Mouse (Mus musculus) cerebellum, postnatal 25 days (tissue): ENCODE results near the gene Sh2d6.
A peak's percentile ranks its signal among the peaks of the same experiment; 100 is the strongest.
"Not testable (repeated sequence)": the region's sequence is repeated elsewhere in the genome, so short reads cannot be mapped to it uniquely, and the experiment has no call there.

Experiments used
- DNase-seq, 2 experiments: peaks; one replicate each; pipeline ENCODE4 v3.0.0; 2021; ENCODE audit warnings: mixed read lengths in 2 of 2

The Sh2d6 gene

DNA sequence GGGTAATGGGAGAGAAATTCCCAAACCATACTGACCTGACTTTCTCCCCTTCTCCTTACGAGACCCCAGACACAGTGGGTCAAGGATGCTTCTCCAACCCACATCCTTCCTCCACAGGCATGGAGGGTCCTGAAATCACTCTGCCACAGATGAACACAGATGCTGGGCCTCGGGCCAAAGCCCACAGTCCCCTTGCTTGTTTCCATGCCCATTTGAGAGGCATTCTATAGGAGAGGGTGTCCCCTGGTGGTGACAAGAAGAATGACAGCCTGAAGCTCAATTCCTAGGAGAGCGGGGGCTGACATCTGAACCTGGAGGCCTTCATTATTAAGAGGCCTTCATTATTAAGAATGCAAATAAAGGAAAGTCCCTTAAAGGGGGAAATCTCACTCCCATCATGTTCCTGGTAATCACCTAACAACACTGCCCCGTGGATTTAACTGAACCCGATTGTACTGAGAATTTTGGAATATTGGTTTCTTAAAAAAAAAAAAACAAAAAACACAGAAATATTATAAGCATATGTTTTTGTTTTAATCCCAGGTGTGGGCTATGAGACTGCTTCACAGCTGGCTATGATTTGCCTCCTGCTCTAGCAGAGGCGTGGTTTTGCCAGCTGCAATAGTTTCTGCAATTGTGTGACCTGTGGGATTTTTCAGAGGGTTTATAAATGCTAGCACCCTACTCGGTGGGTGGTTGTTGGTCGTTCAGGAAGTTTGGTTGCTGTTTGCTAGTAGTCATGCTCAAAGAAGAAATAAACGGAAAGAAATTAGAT is 12.7 kb upstream of the Sh2d6 start:
- peak; percentile 66 to 73 for DNase-seq

- DNase-seq = not testable (repeated sequence)
These were observed 12.0 kb upstream of the Sh2d6 start for GRCm38 (mm10) chr6:72533555-72533954.

DNA sequence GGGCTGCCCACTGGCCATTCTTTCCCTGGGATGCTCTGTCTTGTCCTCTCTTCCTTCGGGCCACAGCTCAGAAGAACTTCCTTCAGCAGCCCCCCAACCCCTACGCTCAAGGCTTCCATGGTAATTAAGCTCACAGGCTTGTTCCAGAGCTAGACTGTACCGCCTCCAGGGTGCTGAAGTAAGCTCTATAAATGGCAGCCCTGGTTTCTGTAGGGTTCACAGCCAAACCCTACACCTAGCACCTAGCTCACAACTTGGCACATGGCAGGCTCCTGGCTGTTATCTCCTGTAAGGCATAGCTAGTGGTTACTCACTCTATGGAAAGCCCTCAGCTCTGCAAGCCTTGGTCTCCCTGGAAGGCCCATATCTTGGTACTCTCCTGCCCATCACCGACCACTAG is 11.1 kb upstream of the Sh2d6 start:
- DNase-seq = no peak

GRCm38 (mm10) chr6:72528410-72529151 is 7.1 kb upstream of the Sh2d6 start:
- DNase-seq = no peak

- no peak for DNase-seq
These were observed 5.6 kb upstream of the Sh2d6 start for GRCm38 (mm10) chr6:72527070-72527469.

DNA sequence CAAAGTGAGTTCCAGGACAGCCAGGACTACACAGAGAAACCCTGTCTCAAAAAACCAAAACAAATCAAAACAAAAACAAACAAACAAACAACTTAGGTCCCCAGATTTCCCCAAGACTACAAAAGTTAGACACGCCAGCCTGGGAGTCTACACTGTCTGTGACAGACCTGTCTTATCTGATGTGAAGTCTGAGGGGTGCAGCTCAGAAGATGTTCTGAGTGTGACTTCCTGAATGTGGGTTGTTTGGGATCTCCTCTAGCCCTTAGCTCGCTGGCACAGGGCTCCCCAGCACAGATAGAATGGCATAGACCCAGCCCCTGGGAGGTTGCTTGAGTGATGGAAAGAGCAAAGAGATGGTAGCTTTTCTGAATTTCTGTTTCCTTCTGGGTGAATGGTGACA is 2.7 kb upstream of the Sh2d6 start:
- DNase-seq = no peak

DNA sequence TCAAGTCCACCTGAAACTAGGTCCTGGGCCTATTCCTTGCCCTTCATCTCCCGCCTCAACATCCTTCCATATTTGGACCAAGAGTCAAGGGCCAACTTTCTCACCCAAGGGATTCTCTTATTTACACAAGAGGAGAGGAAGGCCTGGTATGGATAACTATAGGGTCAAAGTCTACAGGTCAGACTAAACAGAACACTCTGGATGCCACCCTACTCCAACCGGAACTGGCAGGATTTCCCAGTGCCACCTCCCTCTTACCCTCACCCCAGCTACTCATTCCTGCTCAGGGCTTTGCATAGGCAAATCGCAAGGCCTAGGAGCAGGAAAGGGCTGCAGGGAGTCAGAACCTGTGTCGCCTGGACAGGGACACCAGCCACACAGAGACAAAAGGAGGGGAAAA is 1.7 kb upstream of the Sh2d6 start:
- no peak for DNase-seq

GRCm38 (mm10) chr6:72522288-72522687 is 781 bp upstream of the Sh2d6 start:
- no peak for DNase-seq

- no peak for DNase-seq
These were observed 603 bp downstream of the Sh2d6 start for GRCm38 (mm10) chr6:72520904-72521303.

DNA sequence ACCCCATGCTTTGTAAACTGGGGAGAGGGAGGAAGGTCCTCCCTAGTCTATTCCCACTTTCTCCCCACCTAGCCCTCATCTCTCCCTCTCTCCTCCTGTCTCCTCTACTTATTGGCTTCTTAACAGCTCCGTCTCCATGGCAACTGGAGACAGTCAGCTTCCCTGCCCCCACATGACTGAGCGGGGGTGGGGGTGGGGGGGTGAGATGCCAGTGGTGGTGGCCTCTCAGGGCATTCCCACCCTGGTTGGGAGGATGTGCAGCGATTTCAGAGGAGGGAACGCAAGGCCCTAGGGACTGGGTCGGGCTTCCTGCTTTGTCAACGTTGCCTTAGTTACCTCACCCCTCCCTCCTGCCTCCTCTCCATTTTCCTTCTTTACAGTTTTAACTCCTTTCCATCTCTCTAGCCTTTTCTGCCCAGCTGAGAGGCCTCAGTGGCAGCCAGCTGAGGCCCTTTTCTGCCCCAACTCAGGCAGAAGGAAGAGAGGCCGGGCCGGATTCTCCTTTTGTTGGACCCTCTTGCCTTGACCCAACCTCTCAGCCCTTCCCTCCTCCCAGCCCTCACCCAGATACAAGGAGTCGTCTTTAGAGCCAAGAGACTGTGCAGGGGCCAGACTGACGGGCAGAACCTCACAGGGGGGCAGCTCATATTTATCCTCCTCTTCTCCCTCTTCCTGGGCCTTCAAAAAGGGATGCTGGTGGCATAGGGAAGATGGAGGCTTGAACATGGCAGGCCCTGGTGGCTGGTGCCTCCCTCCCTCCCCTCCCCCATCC is 1.4 kb downstream of the Sh2d6 start:
- DNase-seq = peak in 1 of 2 experiments; percentile 45

DNA sequence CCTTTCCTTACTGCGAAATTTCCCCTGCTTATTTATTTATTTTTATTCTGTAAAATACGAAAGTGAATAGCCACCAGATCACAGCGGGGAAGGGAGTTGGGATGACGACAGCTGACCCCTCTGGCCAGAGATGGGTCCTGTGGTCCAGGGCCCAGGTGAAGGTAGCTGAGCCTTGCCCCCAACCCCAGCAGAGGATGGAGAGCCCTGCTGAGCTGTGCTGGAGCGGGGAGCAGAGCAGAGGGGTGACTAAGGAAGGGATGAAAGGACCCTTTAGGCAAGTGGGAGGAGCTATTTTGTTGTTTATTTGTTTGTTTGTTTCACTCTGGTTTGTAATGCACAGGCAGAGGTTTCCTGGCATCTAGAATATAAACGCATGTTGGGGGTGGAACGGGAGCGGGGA is 2.2 kb downstream of the Sh2d6 start:
- no peak for DNase-seq

GRCm38 (mm10) chr6:72518842-72519241 is 2.7 kb downstream of the Sh2d6 start:
- no peak for DNase-seq

DNA sequence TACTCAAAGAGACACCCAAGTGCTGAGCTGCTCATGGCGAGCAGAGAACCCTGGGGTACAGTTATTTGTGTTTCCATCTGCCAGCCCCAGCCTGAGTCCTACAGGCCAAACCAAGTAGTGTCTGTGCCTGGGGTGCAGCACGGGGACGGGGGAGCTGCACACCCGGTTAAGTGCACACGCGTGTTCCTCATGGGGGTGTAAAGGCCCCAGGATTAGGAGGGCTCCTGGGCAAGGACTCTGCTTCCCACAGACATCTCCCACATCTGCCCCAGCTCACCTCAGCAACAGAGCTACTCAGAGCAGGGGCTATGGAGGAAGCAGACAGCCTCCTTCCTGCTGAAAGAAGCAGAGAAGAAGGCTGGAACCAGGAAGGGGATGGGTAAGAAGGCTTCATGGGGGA is 5.9 kb downstream of the Sh2d6 start:
- no peak for DNase-seq

DNA sequence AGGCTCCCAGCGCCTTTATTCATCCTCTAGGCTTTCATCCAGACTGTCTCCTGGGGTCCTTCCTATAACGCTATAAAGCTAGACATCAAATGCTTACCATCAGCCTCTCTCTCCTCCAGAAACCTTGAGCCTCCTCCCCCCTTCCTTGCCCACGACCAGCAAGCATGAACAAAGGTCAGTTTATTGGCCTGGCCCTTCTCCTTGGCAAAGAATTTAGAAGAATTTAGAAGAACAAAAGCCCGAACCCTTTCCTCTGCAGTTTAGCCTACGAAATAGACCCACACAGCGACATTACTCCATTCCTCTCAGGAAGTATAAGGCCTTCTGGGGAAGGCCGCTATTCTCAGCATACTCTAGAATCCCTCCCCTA is 8.5 kb downstream of the Sh2d6 start:
- DNase-seq = no peak

DNA sequence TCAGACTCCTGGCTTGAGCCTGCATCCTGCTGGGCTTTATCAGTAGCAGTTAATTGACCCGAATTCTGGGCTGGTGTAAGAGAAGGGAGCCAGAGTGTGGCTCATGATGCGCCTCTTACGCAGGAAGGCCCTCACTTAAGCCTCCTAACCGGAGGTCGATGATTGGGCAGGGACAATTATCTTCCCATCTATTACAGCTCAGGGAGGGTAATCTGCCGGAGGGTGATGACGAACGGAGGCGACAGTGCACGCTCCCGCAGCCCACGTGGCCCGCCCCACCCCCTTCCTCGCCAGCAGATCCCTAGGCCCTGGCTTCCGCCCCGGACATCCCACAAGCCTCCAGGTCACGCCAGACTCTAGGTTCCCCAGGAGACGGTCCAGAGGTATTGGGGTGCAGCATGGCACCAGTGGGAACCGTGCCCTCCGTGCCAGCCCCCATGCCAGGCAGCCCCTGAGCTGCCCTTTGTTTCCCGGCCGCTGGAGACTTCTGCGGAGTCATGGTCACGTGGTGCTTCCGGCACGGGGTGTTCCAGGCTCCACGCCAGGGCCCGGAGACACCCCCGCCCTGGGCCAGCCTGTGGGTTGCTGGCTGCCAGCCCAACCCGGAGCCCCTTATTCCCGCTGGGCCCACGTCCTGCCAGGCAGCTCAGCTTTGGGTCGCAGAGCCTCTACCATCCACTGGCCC is 9.0 kb downstream of the Sh2d6 start:
- peak; percentile 88 to 89 for DNase-seq

GRCm38 (mm10) chr6:72510686-72511421 is 10.7 kb downstream of the Sh2d6 start:
- DNase-seq = no peak

DNA sequence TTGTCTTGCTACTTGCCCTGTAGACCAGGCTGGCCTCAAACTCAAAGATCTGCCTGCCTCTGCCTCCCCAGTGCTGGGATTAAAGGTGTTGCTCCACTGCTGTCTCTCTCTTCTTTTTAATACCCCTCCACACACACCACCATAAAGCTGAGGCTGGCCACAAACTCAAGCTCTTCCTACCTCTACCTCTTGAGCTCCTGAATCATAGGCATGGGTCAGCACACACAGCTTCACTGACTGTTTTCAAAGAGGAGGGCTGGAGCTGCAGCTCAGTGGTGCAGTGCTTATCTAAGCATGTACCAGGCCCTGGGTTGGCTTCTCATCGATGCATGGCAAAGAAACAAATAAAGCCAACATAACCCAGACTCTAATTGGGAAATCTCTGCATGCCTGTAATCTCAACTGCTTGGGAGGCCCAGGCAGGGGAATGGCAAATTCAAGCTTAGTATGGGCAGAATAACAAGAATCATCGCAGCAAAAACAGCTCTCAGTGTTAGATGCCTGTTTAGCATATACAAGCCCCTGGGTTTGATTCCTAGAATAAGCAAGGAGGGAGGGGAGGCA is 11.6 kb downstream of the Sh2d6 start:
- no peak for DNase-seq

- DNase-seq = no peak
These were observed 12.9 kb downstream of the Sh2d6 start for GRCm38 (mm10) chr6:72508596-72508995.

DNA sequence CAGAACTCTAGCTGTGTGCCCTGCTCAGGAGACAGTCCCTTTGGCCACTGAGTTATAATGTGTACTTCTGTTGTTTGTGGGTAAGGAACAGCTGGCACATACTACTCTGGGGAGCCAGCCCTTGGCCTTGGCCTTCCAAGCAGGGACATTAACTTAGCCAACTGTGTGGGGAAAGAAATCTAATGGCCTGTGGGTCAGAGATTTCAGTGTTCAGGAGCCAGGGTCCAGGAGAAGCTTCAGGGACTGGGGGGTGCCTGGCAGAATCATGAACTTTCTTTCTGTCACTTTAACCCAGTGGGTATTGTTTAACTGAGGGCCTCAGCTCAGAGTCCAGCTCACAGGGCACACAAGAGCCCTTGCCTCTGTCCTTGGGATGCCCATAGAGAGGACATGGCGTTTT is 15.4 kb downstream of the Sh2d6 start:
- no peak for DNase-seq

DNA sequence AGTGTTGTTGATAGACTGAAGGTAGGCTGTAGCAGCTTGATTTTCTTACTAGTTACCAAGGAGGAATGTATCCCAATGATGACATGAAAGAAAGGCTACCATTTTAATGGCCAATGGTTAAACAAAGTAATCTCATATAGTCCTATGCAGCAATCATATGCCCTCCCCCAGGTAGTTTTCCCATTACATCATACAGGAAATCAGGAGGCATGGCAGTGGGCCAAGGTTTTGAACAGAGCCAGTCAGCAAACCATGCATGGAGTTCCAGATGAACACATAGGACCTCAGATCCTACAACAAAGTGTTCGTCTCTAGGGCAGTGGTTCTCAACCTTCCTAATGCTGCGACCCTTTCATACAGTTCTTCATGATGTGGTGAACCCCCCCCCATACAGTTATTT is 17.6 kb downstream of the Sh2d6 start:
- peak in 1 of 2 experiments; percentile 32 for DNase-seq

DNA sequence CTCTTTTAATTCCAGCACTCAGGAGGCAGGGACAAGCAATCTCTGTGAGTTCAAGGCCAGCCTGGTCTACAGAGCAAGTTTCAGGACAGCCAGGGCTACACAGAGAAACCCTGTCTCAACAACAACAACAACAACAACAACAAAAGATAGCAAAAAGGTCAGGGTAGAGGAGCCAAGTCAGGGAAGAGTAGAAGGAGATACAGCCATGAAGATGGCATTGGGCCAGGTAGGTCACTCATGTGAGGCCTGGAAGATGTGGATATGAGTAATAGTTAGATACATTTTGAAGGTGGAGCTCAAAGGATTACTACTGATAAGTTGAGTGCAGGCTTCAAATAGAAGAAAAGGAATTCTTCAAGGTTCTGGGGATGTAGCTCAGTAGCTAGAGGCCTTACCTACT is 18.2 kb downstream of the Sh2d6 start:
- no peak for DNase-seq

- no peak for DNase-seq
These were observed 22.6 kb downstream of the Sh2d6 start for GRCm38 (mm10) chr6:72498950-72499349.
